Mouse (Mus musculus) kidney, postnatal 4 days (tissue): ENCODE data around the gene Ppp1cb.
"Not testable (repeated sequence)": the region's sequence is repeated elsewhere in the genome, so short reads cannot be mapped to it uniquely, and the experiment has no call there.

Source experiments
- DNase-seq, 2 experiments: peaks; one replicate each; pipeline ENCODE4 v3.0.0; 2021; ENCODE audit warnings: mixed read lengths in 2 of 2

The Ppp1cb gene

GRCm38 (mm10) chr5:32458408-32459143 lies at the start of gene Ppp1cb:
Gene Ppp1cb, plus strand, starts transcription at chr5:32458843.
- DNase-seq: peak; percentile 98 to 99

- no peak for DNase-seq
Observed at GRCm38 (mm10) chr5:32409747-32410146, 48.9 kb upstream of the Ppp1cb start.

- no peak for DNase-seq
Observed at GRCm38 (mm10) chr5:32410954-32411688, 47.5 kb upstream of the Ppp1cb start.

GRCm38 (mm10) chr5:32412186-32412950 lies 46.3 kb upstream of the Ppp1cb start:
- peak; percentile 67 to 76 for DNase-seq

GRCm38 (mm10) chr5:32413083-32413482 lies 45.6 kb upstream of the Ppp1cb start:
- peak in 1 of 2 experiments; percentile 40 for DNase-seq

GRCm38 (mm10) chr5:32413569-32413968 lies 45.1 kb upstream of the Ppp1cb start:
- DNase-seq: no peak

GRCm38 (mm10) chr5:32414461-32414985 lies 44.1 kb upstream of the Ppp1cb start:
- DNase-seq: no peak

- DNase-seq: no peak
Observed at GRCm38 (mm10) chr5:32415554-32415953, 43.1 kb upstream of the Ppp1cb start.

- DNase-seq: peak; percentile 46 to 70
Observed at GRCm38 (mm10) chr5:32416881-32417280, 41.8 kb upstream of the Ppp1cb start.

- no peak for DNase-seq
Observed at GRCm38 (mm10) chr5:32422081-32422589, 36.5 kb upstream of the Ppp1cb start.

GRCm38 (mm10) chr5:32423339-32424046 lies 35.1 kb upstream of the Ppp1cb start:
- DNase-seq: peak; percentile 28 to 47

- no peak for DNase-seq
Observed at GRCm38 (mm10) chr5:32424464-32424863, 34.2 kb upstream of the Ppp1cb start.

- no peak for DNase-seq
Observed at GRCm38 (mm10) chr5:32425485-32426171, 33.0 kb upstream of the Ppp1cb start.

GRCm38 (mm10) chr5:32430399-32430798 lies 28.2 kb upstream of the Ppp1cb start:
- no peak for DNase-seq

GRCm38 (mm10) chr5:32434346-32434745 lies 24.3 kb upstream of the Ppp1cb start:
- not testable (repeated sequence) for DNase-seq

- no peak for DNase-seq
Observed at GRCm38 (mm10) chr5:32435612-32436011, 23.0 kb upstream of the Ppp1cb start.

GRCm38 (mm10) chr5:32437901-32438563 lies 20.6 kb upstream of the Ppp1cb start:
- DNase-seq: no peak

- no peak for DNase-seq
Observed at GRCm38 (mm10) chr5:32438564-32438922, 20.1 kb upstream of the Ppp1cb start.

GRCm38 (mm10) chr5:32441336-32441735 lies 17.3 kb upstream of the Ppp1cb start:
- DNase-seq: peak; percentile 45 to 56

GRCm38 (mm10) chr5:32441992-32442575 lies 16.6 kb upstream of the Ppp1cb start:
- no peak for DNase-seq

- no peak for DNase-seq
Observed at GRCm38 (mm10) chr5:32443906-32444305, 14.7 kb upstream of the Ppp1cb start.
